ENCODE assay signal across 17 mouse cellular contexts in genomic region chr17:90556376-90556775, GRCm38 (mm10).
A peak's percentile ranks its signal among the peaks of the same experiment; 100 is the strongest.
DNase-seq lines count a peak whose midpoint lies in the region; ATAC-seq lines count a peak whose summit lies in the region.
"Had no signal": no experiment of that assay in that cellular context is flagged by ENCODE, and none has a peak within 500 bp of the region (broad histone marks: within the 10 kb centered on the region; RNA-seq: fewer than 3 reads in every experiment).

No protein-coding gene starts in this region.

- no peaks in the 10 kb centered on the region for H3K36me3 ChIP-seq in hindbrain, embryonic 14.5 days (replicated peaks; ENCODE audit: control insufficient read depth, insufficient read depth)
- H3K36me3 ChIP-seq in hindbrain, embryonic 11.5 days (ENCODE audit: control insufficient read depth, insufficient read depth, low read length) = no peaks in the 10 kb centered on the region
- H3K36me3 ChIP-seq in neural tube, embryonic 13.5 days = no peaks in the 10 kb centered on the region
- H3K36me3 ChIP-seq in neural tube, embryonic 15.5 days = no peaks in the 10 kb centered on the region
- H3K36me3 ChIP-seq: heart, embryonic 12.5 days had no signal

- H3K27me3 ChIP-seq in hindbrain, embryonic 14.5 days (ENCODE audit: control insufficient read depth, insufficient read depth, low read length) = no peaks in the 10 kb centered on the region
- H3K27me3 ChIP-seq in hindbrain, embryonic 11.5 days (ENCODE audit: control insufficient read depth, insufficient read depth, low read length) = no peaks in the 10 kb centered on the region
- H3K27me3 ChIP-seq in neural tube, embryonic 13.5 days = no peaks in the 10 kb centered on the region
- no peaks in the 10 kb centered on the region for H3K27me3 ChIP-seq in neural tube, embryonic 15.5 days (replicated peaks)
- H3K27me3 ChIP-seq: heart, embryonic 12.5 days had no signal

- H3K4me3 ChIP-seq in hindbrain, embryonic 14.5 days (replicated peaks; ENCODE audit: low read length) = no peak overlapping the region
- no peak overlapping the region for H3K4me3 ChIP-seq in hindbrain, embryonic 11.5 days (ENCODE audit: low read depth, low read length)
- no peak overlapping the region for H3K4me3 ChIP-seq in neural tube, embryonic 13.5 days
- H3K4me3 ChIP-seq in neural tube, embryonic 15.5 days (replicated peaks) = no peak overlapping the region
- H3K4me3 ChIP-seq: erythroblast, embryonic 14.5 days; heart, embryonic 12.5 days; layer of hippocampus, adult 2 months; myocyte had no signal

- ATAC-seq in hindbrain, embryonic 14.5 days (ENCODE audit: low FRiP score) = peak; percentile 59; the same call in 1 of the 2 replicates
- ATAC-seq in hindbrain, embryonic 11.5 days (ENCODE audit: low FRiP score) = no peak
- peak; percentile 47 for ATAC-seq in neural tube, embryonic 13.5 days (ENCODE audit: low read depth)
- peak; percentile 78 for ATAC-seq in neural tube, embryonic 15.5 days (ENCODE audit: low FRiP score)

- H3K9ac ChIP-seq in hindbrain, embryonic 14.5 days = no peak overlapping the region
- no peak overlapping the region for H3K9ac ChIP-seq in hindbrain, embryonic 11.5 days (ENCODE audit: low read depth, low read length)
- no peak overlapping the region for H3K9ac ChIP-seq in neural tube, embryonic 13.5 days
- no peak overlapping the region for H3K9ac ChIP-seq in neural tube, embryonic 15.5 days (replicated peaks)
- H3K9ac ChIP-seq: heart, embryonic 12.5 days; lung, embryonic 14.5 days had no signal

- H3K4me2 ChIP-seq in hindbrain, embryonic 14.5 days (replicated peaks) = no peak overlapping the region
- no peak overlapping the region for H3K4me2 ChIP-seq in hindbrain, embryonic 11.5 days (replicated peaks; ENCODE audit: low read depth, low read length)
- H3K4me2 ChIP-seq in neural tube, embryonic 13.5 days = no peak overlapping the region
- H3K4me2 ChIP-seq in neural tube, embryonic 15.5 days = no peak overlapping the region
- H3K4me2 ChIP-seq: heart, embryonic 12.5 days; lung, embryonic 14.5 days had no signal

- no peaks in the 10 kb centered on the region for H3K9me3 ChIP-seq in hindbrain, embryonic 14.5 days (ENCODE audit: control insufficient read depth, low read length)
- H3K9me3 ChIP-seq in hindbrain, embryonic 11.5 days (ENCODE audit: control insufficient read depth, low read length) = no peaks in the 10 kb centered on the region
- no peaks in the 10 kb centered on the region for H3K9me3 ChIP-seq in neural tube, embryonic 13.5 days
- no peaks in the 10 kb centered on the region for H3K9me3 ChIP-seq in neural tube, embryonic 15.5 days (replicated peaks)
- H3K9me3 ChIP-seq: heart, embryonic 12.5 days had no signal

- H3K4me1 ChIP-seq in hindbrain, embryonic 14.5 days (replicated peaks; ENCODE audit: control insufficient read depth, insufficient read depth, low read length) = no peaks in the 10 kb centered on the region
- H3K4me1 ChIP-seq in hindbrain, embryonic 11.5 days (replicated peaks; ENCODE audit: control insufficient read depth, insufficient read depth, low read length) = no peaks in the 10 kb centered on the region
- H3K4me1 ChIP-seq in neural tube, embryonic 13.5 days (replicated peaks) = 0 out of 2 replicates have a peak, but pooled peaks cover 3% of the 10 kb centered on the region
- H3K4me1 ChIP-seq in neural tube, embryonic 15.5 days = no peaks in the 10 kb centered on the region
- H3K4me1 ChIP-seq: heart, embryonic 12.5 days had no signal

- DNase-seq in hindbrain, embryonic 14.5 days (ENCODE audit: low spot score) = no peak
- DNase-seq in hindbrain, embryonic 11.5 days (ENCODE audit: low spot score) = no peak
- no peak for DNase-seq in neural tube, embryonic 10.5 days (ENCODE audit: extremely low spot score, low spot score)
- peak; percentile 43 to 77 for DNase-seq in cerebellum, postnatal 14 days
- no peak for DNase-seq in adipocyte (ENCODE audit: low spot score)
- no peak for DNase-seq in heart, postnatal 4 days
- DNase-seq: adrenal gland, adult 2 months; kidney, adult 8-10 months; lung, embryonic 14.5 days; thymus, postnatal 25 days had no signal

- H3K27ac ChIP-seq in hindbrain, embryonic 14.5 days = 0 out of 2 replicates have a peak overlapping the region, but pooled peaks have one; percentile 3
- no peak overlapping the region for H3K27ac ChIP-seq in hindbrain, embryonic 11.5 days (ENCODE audit: low read depth, low read length)
- no peak overlapping the region for H3K27ac ChIP-seq in neural tube, embryonic 13.5 days (replicated peaks)
- no peak overlapping the region for H3K27ac ChIP-seq in neural tube, embryonic 15.5 days (replicated peaks)
- H3K27ac ChIP-seq: layer of hippocampus, adult 2 months; stomach, postnatal 0 days had no signal

Comparison
In these comparisons a context has a peak if more than half of its experiments do, and no peak if none do; other contexts are left out.
1. DNase-seq: peak in cerebellum, postnatal 14 days (2 of 2); none in hindbrain, embryonic 14.5 days (single experiment), hindbrain, embryonic 11.5 days (single experiment), neural tube, embryonic 10.5 days (single experiment), adipocyte (single experiment) and heart, postnatal 4 days (single experiment).